Mouse (Mus musculus): Measurements from ENCODE around the gene Ccl17. TPM values are rescaled to one million over a fixed set of nuclear protein-coding genes. Genes with fewer than 3 reads are reported as not detected.
A peak's percentile ranks its signal among the peaks of the same experiment; 100 is the strongest.
"Not testable (repeated sequence)": the region's sequence is repeated elsewhere in the genome, so short reads cannot be mapped to it uniquely, and the experiment has no call there.

The Ccl17 gene
- total RNA-seq, 2 experiments from 2014 or later = 3.4 to 6.0 TPM

GRCm38 (mm10) chr8:94820553-94820952 lies 10.3 kb downstream of the Ccl17 start:
- TF ChIP-seq CTCF (conservative IDR thresholded peaks at IDR 0.05) = no peak
- peak overlapping the region; percentile 72 for H3K27ac ChIP-seq
- H3K4me3 ChIP-seq = no peak overlapping the region
- DNase-seq (ENCODE audit: low spot score in 2 of 2) = no peak

- no peak for TF ChIP-seq CTCF (conservative IDR thresholded peaks at IDR 0.05)
- no peak for DNase-seq (ENCODE audit: low spot score in 2 of 2)
- Histone ChIP-seq H3K4me3 (no peak overlapping the region), H3K27ac (peak overlapping the region; percentile 72)
Measured at GRCm38 (mm10) chr8:94821381-94821780, 11.1 kb downstream of the Ccl17 start.

- Histone ChIP-seq H3K4me3 (no peak overlapping the region), H3K27ac (peak overlapping the region; percentile 72)
- TF ChIP-seq CTCF (conservative IDR thresholded peaks at IDR 0.05) = peak; percentile 85
- peak in 1 of 2 experiments; percentile 64 for DNase-seq (ENCODE audit: low spot score in 2 of 2)
Measured at GRCm38 (mm10) chr8:94822637-94823560, 12.6 kb downstream of the Ccl17 start.

- no peak overlapping the region for H3K4me3 ChIP-seq
- no peak for DNase-seq (ENCODE audit: low spot score in 2 of 2)
- TF ChIP-seq CTCF (conservative IDR thresholded peaks at IDR 0.05) = no peak
- H3K27ac ChIP-seq = no peak overlapping the region
Measured at GRCm38 (mm10) chr8:94825170-94825569, 14.9 kb downstream of the Ccl17 start.

GRCm38 (mm10) chr8:94826210-94826609 lies 16.0 kb downstream of the Ccl17 start:
- no peak for DNase-seq (ENCODE audit: low spot score in 2 of 2)
- TF ChIP-seq CTCF (conservative IDR thresholded peaks at IDR 0.05) = no peak
- Histone ChIP-seq H3K4me3 (no peak overlapping the region), H3K27ac (no peak overlapping the region)

GRCm38 (mm10) chr8:94828284-94828683 lies 18.0 kb downstream of the Ccl17 start:
- DNase-seq (ENCODE audit: low spot score in 2 of 2) = no peak
- Histone ChIP-seq H3K27ac (no peak overlapping the region), H3K4me3 (no peak overlapping the region)
- TF ChIP-seq CTCF (conservative IDR thresholded peaks at IDR 0.05) = no peak

GRCm38 (mm10) chr8:94833901-94834405 lies 23.7 kb downstream of the Ccl17 start:
- H3K27ac ChIP-seq; H3K4me3 ChIP-seq; DNase-seq (ENCODE audit: low spot score in 2 of 2): not testable (repeated sequence)

- not testable (repeated sequence) for DNase-seq (ENCODE audit: low spot score in 2 of 2); H3K4me3 ChIP-seq; H3K27ac ChIP-seq
Measured at GRCm38 (mm10) chr8:94835751-94836150, 25.5 kb downstream of the Ccl17 start.

- no peak for TF ChIP-seq CTCF (conservative IDR thresholded peaks at IDR 0.05)
- Histone ChIP-seq H3K27ac (no peak overlapping the region), H3K4me3 (peak overlapping the region; percentile 96; the same call in 1 of the 2 replicates)
- DNase-seq (ENCODE audit: low spot score in 2 of 2) = no peak
Measured at GRCm38 (mm10) chr8:94836456-94837240, 26.4 kb downstream of the Ccl17 start.

GRCm38 (mm10) chr8:94837662-94838574 lies 27.7 kb downstream of the Ccl17 start, which contains the start of the genes Coq9 and Ciapin1:
Gene Coq9, plus strand, starts transcription at chr8:94838321.
Gene Ciapin1, minus strand, starts transcription at chr8:94838358.
- Histone ChIP-seq H3K4me3 (peak within 1 kb of the TSS; percentile 96), H3K27ac (peak within 1 kb of the TSS; percentile 91)
- no peak for TF ChIP-seq CTCF (conservative IDR thresholded peaks at IDR 0.05)
- DNase-seq (ENCODE audit: low spot score in 2 of 2) = peak; percentile 94 to 95

- H3K27ac ChIP-seq = peak overlapping the region; percentile 91
- TF ChIP-seq CTCF (conservative IDR thresholded peaks at IDR 0.05) = no peak
- peak; percentile 63 to 64 for DNase-seq (ENCODE audit: low spot score in 2 of 2)
- peak overlapping the region; percentile 96 for H3K4me3 ChIP-seq
Measured at GRCm38 (mm10) chr8:94838600-94838999, 28.3 kb downstream of the Ccl17 start.

GRCm38 (mm10) chr8:94841183-94841582 lies 30.9 kb downstream of the Ccl17 start:
- TF ChIP-seq CTCF (conservative IDR thresholded peaks at IDR 0.05) = peak; percentile 63
- no peak for DNase-seq (ENCODE audit: low spot score in 2 of 2)
- no peak overlapping the region for H3K4me3 ChIP-seq
- H3K27ac ChIP-seq = no peak overlapping the region
